Mouse (Mus musculus): Measurements from ENCODE around the gene Otogl.
A peak's percentile ranks its signal among the peaks of the same experiment; 100 is the strongest.

Gene Otogl

GRCm38 (mm10) chr10:107912084-107912573, at the start of gene Otogl:
Otogl (minus strand) TSS chr10:107912134.
- no peak for DNase-seq (ENCODE audit: inconsistent age in 2 of 2, low spot score in 1 of 2)

DNA sequence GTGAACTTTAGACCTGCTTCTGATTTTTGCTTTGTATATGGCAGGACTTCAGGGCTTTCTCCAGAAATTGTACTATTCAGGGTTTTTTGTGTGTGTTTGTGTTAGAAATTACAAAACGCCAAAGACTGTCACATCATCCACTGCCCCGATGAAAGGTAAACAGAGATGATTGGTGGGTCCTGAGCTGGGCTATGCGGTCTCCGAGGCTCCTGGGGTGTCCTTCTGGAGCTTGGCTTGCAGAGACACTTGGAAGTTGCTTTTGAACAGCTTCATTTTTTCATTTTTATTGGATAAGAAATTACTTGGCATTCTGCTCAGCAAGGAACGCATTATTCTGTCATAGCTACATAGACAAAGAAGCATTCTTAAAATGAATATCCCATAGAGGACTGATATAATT, 44.7 kb upstream of the Otogl start:
- DNase-seq (ENCODE audit: inconsistent age in 2 of 2, low spot score in 1 of 2): no peak

- DNase-seq (ENCODE audit: inconsistent age in 2 of 2, low spot score in 1 of 2): peak in 1 of 2 experiments; percentile 60
These were observed 42.5 kb upstream of the Otogl start for GRCm38 (mm10) chr10:107954444-107954843.

DNA sequence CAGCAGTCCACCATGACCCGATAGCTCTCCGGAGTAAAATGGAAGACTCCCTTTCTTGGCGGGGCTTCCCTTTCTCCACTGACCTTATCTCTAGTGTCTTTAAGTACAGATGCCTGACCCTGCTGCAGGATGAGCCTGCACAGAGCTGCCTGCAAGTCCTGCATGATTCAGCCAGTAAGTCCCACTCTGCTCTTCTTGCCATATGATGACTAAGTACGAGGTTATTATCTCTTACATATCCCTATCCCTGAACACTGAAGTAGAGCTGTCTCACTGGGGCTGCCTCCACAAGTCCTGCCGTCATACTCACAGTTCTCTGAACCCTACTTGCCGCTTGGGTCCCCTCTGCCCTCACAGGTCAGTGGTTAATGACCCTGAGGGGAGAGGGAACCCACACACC, 39.7 kb upstream of the Otogl start:
- DNase-seq (ENCODE audit: inconsistent age in 2 of 2, low spot score in 1 of 2): peak in 1 of 2 experiments; percentile 27

- peak; percentile 58 to 84 for DNase-seq (ENCODE audit: inconsistent age in 2 of 2, low spot score in 1 of 2)
These were observed 38.0 kb upstream of the Otogl start for GRCm38 (mm10) chr10:107949945-107950344.

GRCm38 (mm10) chr10:107948647-107949046, 36.7 kb upstream of the Otogl start:
- no peak for DNase-seq (ENCODE audit: inconsistent age in 2 of 2, low spot score in 1 of 2)

GRCm38 (mm10) chr10:107948038-107948437, 36.1 kb upstream of the Otogl start:
- no peak for DNase-seq (ENCODE audit: inconsistent age in 2 of 2, low spot score in 1 of 2)

DNA sequence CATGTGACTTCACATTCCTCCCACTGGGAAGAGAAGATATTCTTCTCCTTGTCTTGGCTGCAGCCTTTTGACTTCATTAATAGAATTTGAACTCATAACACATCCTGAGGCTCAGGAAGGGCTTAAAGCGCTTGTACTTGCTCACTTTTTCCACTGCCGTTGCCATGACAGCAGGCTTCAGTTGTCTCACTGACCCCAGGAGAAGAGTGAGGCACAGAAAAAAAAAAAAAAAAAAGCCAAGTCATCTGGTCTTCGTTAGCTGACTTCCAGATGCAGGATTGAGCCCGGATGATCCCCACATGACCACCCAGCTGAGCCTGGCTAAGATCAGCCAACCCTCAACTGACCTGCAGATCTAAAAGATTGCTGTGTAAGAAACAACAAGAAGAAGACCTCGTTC, 34.4 kb upstream of the Otogl start:
- no peak for DNase-seq (ENCODE audit: inconsistent age in 2 of 2, low spot score in 1 of 2)

GRCm38 (mm10) chr10:107943859-107944258, 31.9 kb upstream of the Otogl start:
- DNase-seq (ENCODE audit: inconsistent age in 2 of 2, low spot score in 1 of 2): peak in 1 of 2 experiments; percentile 69

DNA sequence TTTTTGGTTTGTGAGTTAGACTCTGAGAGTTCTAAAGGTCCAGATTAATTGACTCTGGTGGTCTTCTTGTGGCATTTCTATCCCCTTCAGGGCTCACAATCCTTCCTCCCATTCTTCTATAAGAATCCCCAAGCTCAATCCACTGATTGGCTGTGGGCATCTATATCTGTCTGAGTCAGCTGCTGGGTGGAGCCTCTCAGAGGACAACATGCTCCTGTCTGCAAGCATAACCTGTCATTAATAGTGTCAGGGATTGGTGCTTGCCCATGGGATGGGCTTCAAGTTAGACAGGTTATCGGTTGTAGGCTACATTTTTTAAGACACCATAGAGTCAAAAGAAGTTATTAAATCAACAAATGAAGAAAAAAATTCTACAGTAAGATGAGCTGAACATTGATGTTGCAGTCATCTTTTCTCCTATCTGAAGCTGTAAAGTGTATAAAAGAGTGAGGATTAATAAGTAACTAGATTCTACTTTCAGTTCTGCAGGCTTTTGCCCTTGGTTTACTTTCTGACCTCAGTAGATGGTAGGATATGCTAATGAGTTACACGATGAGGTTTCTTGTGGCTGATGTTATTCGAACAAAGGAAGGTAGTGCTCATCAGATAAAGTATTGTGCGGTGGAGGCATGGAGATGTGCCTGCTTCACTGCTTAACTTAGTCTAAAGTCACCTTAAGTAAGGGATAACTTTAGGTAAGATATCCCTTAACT, 29.4 kb upstream of the Otogl start:
- DNase-seq (ENCODE audit: inconsistent age in 2 of 2, low spot score in 1 of 2): no peak

DNA sequence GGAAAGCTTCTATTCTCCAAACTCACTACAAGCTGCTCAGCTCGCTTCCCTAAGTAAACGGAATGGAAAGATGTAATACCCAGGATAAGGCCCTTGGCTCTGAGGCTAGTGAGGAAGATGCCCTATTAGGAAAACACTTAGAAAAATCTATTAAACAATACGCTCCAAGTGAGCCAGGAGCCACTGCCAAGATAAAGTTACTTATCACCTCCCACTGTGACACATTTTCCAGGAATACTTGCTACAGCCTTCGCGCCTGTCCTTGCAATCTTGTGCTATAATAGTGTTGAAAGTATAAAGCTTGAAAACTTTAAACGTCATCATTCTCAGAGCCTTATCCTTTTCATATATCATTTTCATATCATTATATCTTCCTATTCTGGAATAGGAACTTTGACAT, 28.4 kb upstream of the Otogl start:
- DNase-seq (ENCODE audit: inconsistent age in 2 of 2, low spot score in 1 of 2): no peak

- no peak for DNase-seq (ENCODE audit: inconsistent age in 2 of 2, low spot score in 1 of 2)
These were observed 27.9 kb upstream of the Otogl start for GRCm38 (mm10) chr10:107939821-107940220.

DNA sequence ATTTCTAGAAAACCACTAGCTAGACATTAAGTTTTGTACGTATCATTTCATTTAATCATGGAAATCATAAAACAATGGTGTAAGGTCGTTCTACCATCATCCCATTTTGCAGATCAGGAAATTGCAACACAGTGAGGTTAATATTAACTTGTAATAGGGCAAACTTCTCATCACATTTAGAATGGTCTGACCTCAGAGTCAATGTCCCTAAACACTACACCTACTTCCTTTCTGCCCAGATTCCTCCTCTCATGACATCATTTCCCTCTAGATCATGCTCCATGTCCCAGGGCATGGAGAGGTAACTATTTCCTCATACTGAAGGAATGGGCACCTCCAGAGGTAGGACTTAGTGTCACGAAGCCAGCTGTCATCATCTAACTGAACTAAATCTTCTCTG, 22.1 kb upstream of the Otogl start:
- DNase-seq (ENCODE audit: inconsistent age in 2 of 2, low spot score in 1 of 2): no peak

DNA sequence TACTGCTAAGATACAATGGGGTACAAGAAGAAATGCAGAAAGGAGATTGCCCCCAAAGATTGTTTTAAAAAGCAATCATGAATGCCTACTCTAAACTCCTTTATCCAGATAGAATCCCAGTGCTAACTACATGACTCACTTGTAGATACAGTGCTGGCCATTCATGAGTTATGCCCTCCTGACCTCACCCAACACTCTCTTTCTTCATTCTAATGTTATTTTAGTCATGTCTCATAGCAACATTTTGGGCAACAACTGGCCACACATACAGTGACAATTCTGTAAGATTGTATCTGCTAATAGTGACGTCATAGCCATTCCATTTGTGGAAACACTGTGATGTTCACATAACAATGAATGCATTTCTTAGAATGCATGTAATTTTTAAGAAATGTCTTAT, 21.6 kb upstream of the Otogl start:
- peak in 1 of 2 experiments; percentile 47 for DNase-seq (ENCODE audit: inconsistent age in 2 of 2, low spot score in 1 of 2)

- peak; percentile 68 to 91 for DNase-seq (ENCODE audit: inconsistent age in 2 of 2, low spot score in 1 of 2)
These were observed 20.2 kb upstream of the Otogl start for GRCm38 (mm10) chr10:107931833-107932828.

GRCm38 (mm10) chr10:107930471-107931021, 18.6 kb upstream of the Otogl start:
- peak; percentile 50 to 80 for DNase-seq (ENCODE audit: inconsistent age in 2 of 2, low spot score in 1 of 2)

- DNase-seq (ENCODE audit: inconsistent age in 2 of 2, low spot score in 1 of 2): no peak
These were observed 13.4 kb upstream of the Otogl start for GRCm38 (mm10) chr10:107925306-107925705.

GRCm38 (mm10) chr10:107923860-107924259, 11.9 kb upstream of the Otogl start:
- no peak for DNase-seq (ENCODE audit: inconsistent age in 2 of 2, low spot score in 1 of 2)

DNA sequence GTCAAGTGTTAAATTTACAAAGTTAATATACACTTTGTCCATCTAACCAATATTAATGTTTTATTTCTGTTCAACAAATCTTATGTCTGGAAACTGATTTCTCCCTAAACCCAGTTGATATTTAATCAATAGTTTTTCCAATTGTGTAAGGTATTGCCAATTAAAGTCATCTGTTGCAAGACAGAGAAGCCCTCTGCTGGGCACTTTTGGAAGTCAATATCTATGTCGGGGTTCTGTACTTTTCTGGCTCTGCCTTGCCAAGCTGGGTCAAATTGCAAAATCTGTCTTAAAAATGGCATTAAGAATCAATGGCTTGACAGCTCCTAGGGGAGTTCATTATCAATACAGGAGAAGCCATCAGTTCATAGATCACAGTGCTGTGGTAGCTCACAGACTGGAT, 10.8 kb upstream of the Otogl start:
- peak in 1 of 2 experiments; percentile 62 for DNase-seq (ENCODE audit: inconsistent age in 2 of 2, low spot score in 1 of 2)

DNA sequence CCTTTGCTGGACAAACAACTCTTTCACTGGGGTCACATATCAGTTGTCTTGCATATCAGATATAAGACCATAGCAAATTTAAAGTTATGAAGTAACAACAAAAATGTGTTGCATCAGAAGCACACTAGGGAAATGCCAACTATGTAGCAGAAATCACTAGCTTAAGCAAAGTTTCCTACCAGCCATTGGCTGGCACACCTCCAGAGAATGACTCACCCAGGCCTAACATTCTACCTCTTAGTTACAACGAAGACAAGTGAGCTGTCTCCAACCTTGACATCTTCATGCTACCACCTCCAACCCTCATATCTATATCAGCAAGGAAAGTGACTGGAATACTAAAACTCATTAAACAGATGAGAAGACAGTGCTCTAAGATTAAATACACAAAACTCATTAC, 9.6 kb upstream of the Otogl start:
- peak; percentile 91 to 97 for DNase-seq (ENCODE audit: inconsistent age in 2 of 2, low spot score in 1 of 2)

DNA sequence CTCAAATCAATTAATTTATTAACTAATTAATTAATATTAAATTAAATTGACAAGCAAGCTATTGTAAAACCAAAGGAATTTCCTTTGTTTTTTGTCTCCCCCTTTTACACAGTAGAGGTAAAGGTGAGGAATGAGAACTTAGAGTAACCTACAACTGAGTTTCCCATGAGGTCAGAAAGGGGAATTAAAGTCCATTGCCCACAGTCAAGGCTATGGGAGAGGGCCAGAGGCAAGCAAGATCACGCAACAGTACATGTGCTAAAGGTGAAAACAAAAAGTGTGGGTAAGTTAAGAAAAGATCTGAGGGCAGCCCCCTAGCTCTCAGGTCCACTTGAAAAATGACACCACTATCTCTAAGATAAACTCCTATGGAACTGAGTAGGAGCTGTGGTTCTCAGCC, 9.2 kb upstream of the Otogl start:
- DNase-seq (ENCODE audit: inconsistent age in 2 of 2, low spot score in 1 of 2): no peak

All from adrenal gland, adult (tissue).